Mouse (Mus musculus): ENCODE data around the gene Ccdc54.

Gene Ccdc54

GRCm38 (mm10) chr16:50542554-50543333 is 48.2 kb downstream of the Ccdc54 start:
- DNase-seq (ENCODE audit: low read depth) = no peak

All from fibroblast of lung, adult 2 months (primary cell).